Mouse (Mus musculus) liver, postnatal 0 days (tissue): Measurements from ENCODE around the gene Trim47. TPM values are rescaled to one million over a fixed set of nuclear protein-coding genes. Genes with fewer than 3 reads are reported as not detected.

Experiments
- ATAC-seq: fragments of 200-750 bp; cut with Nextera tagmentation; 2 replicates; pipeline ENCODE4 v1.8.0; 2017; ENCODE audit warnings: mild to moderate bottlenecking, moderate library complexity
- DNase-seq: peaks from one replicate; pipeline ENCODE4 v3.0.0-alpha.2; 2016
- H3K27ac ChIP-seq: fragments of 300-500 bp; sonication (generic); 2 replicates; pipeline ENCODE4 v1.5.1; 2014; ENCODE audit warnings: antibody characterized with exemption, moderate library complexity, mild to moderate bottlenecking, low read depth
- H3K27me3 ChIP-seq: fragments of 300-500 bp; sonication (generic); 2 replicates; pipeline ENCODE4 v1.6.1; 2014; ENCODE audit warnings: low read length, control low read depth, mixed read lengths; ENCODE audit not compliant: insufficient read depth
- H3K36me3 ChIP-seq: fragments of 300-500 bp; sonication (generic); replicated peaks from 2 replicates; pipeline ENCODE4 v1.6.1; 2014; ENCODE audit warnings: mild to moderate bottlenecking, control low read depth, low read length, moderate library complexity, mixed read lengths; ENCODE audit not compliant: insufficient read depth
- H3K4me1 ChIP-seq: fragments of 300-500 bp; sonication (generic); 2 replicates; pipeline ENCODE4 v1.6.1; 2014; ENCODE audit warnings: antibody characterized with exemption, mild to moderate bottlenecking, control low read depth; ENCODE audit not compliant: insufficient read depth
- H3K4me2 ChIP-seq: fragments of 300-500 bp; sonication (generic); 2 replicates; pipeline ENCODE4 v1.6.1; 2014; ENCODE audit warnings: low read depth, mild to moderate bottlenecking, low read length, moderate library complexity, mixed read lengths
- H3K4me3 ChIP-seq: fragments of 300-500 bp; sonication (generic); 2 replicates; pipeline ENCODE4 v1.5.1; 2014; ENCODE audit warnings: low read depth, low read length
- H3K9ac ChIP-seq: fragments of 300-500 bp; sonication (generic); replicated peaks from 2 replicates; pipeline ENCODE4 v1.6.1; 2014; ENCODE audit warnings: mild to moderate bottlenecking, moderate library complexity
- H3K9me3 ChIP-seq: fragments of 300-500 bp; sonication (generic); 2 replicates; pipeline ENCODE4 v1.6.1; 2016; ENCODE audit warnings: mild to moderate bottlenecking, control low read depth, low read length, mixed read lengths
- CTCF ChIP-seq: sonication (generic); IDR thresholded peaks from 2 replicates; pipeline ENCODE4 v1.5.1; 2016; ENCODE audit warnings: antibody characterized with exemption, low read depth
- EP300 ChIP-seq: IDR thresholded peaks from 2 replicates; pipeline ENCODE4 v1.6.1; 2016; ENCODE audit warnings: antibody characterized with exemption, low read depth, mild to moderate bottlenecking
- WGBS: fragments of 180-500 bp; shearing (Covaris S2); extraction: QIAGEN DNeasy Blood & Tissue Kit; methylation state at CpG from one replicate; pipeline ENCODE4 v1.1.7; 2014; ENCODE audit not compliant: insufficient replicate concordance; 5-methylcytosine and 5-hydroxymethylcytosine counted together
- polyA plus RNA-seq: library from polyadenylated mRNA; unstranded; fragments of >200 nt; fragmentation: Nextera tagmentation; extraction: Ambion mirVana; gene quantifications from 2 replicates; pipeline ENCODE4 v1.2.1, GENCODE M21; 2015

Trim47 gene
- polyA plus RNA-seq, 1 experiment from 2014 or later, result 5.7 TPM

GRCm38 (mm10) chr11:116102472-116102871 is 24.5 kb downstream of the Trim47 start:
- no peak for ATAC-seq
- no peak for TF ChIP-seq CTCF
- no peak for TF ChIP-seq EP300
- Histone ChIP-seq H3K9me3 (no peaks in the 10 kb centered on the region), H3K4me2 (peak overlapping the region; percentile 20), H3K4me3 (no peak overlapping the region), H3K4me1 (peaks cover 58% of the 10 kb centered on the region), H3K9ac (peak overlapping the region; percentile 38; the same call in 1 of the 2 replicates), H3K27ac (peak overlapping the region; percentile 62), H3K27me3 (peaks cover 3% of the 10 kb centered on the region; the same call in 1 of the 2 replicates), H3K36me3 (0 out of 2 replicates have a peak, but pooled peaks cover 2% of the 10 kb centered on the region)
- no peak for DNase-seq
- 44% methylated on average over 3 of the region's 4 CpGs for WGBS

- Histone ChIP-seq H3K4me2 (peak overlapping the region; percentile 20), H3K27ac (peak overlapping the region; percentile 62), H3K9ac (peak overlapping the region; percentile 38), H3K36me3 (0 out of 2 replicates have a peak, but pooled peaks cover 2% of the 10 kb centered on the region), H3K4me1 (peaks cover 52% of the 10 kb centered on the region), H3K27me3 (no peaks in the 10 kb centered on the region), H3K9me3 (no peaks in the 10 kb centered on the region; the same call in 1 of the 2 replicates), H3K4me3 (no peak overlapping the region)
- no peak for TF ChIP-seq EP300
- no peak for TF ChIP-seq CTCF
- ATAC-seq (no peak), DNase-seq (no peak)
- 25% methylated on average over 11 of the region's 11 CpGs for WGBS
Observed at GRCm38 (mm10) chr11:116101931-116102381, 25.1 kb downstream of the Trim47 start.

GRCm38 (mm10) chr11:116100839-116101238 is 26.2 kb downstream of the Trim47 start:
- Histone ChIP-seq H3K4me2 (no peak overlapping the region), H3K36me3 (no peaks in the 10 kb centered on the region), H3K27me3 (no peaks in the 10 kb centered on the region), H3K27ac (no peak overlapping the region), H3K9me3 (peaks cover 3% of the 10 kb centered on the region), H3K4me3 (no peak overlapping the region), H3K4me1 (peaks cover 45% of the 10 kb centered on the region), H3K9ac (no peak overlapping the region)
- no peak for ATAC-seq
- TF ChIP-seq EP300 (no peak), CTCF (no peak)
- no peak for DNase-seq
- 74% methylated on average over 7 of the region's 7 CpGs for WGBS

- peaks cover 3% of the 10 kb centered on the region for H3K9me3 ChIP-seq
- H3K4me2 ChIP-seq, result no peak overlapping the region
- DNase-seq, result peak; percentile 53
- peaks cover 45% of the 10 kb centered on the region for H3K4me1 ChIP-seq
- 58% methylated on average over 6 of the region's 6 CpGs for WGBS
- peak; percentile 26; the same call in 1 of the 2 replicates for ATAC-seq
- no peak overlapping the region for H3K4me3 ChIP-seq
- no peaks in the 10 kb centered on the region for H3K27me3 ChIP-seq
- H3K36me3 ChIP-seq, result no peaks in the 10 kb centered on the region
- no peak overlapping the region for H3K9ac ChIP-seq
- no peak overlapping the region for H3K27ac ChIP-seq
- TF ChIP-seq CTCF (no peak), EP300 (no peak)
Observed at GRCm38 (mm10) chr11:116100385-116100784, 26.6 kb downstream of the Trim47 start.

GRCm38 (mm10) chr11:116099462-116099861 is 27.5 kb downstream of the Trim47 start:
- DNase-seq (no peak), ATAC-seq (no peak)
- peak overlapping the region; percentile 8; the same call in 1 of the 2 replicates for H3K4me2 ChIP-seq
- no peaks in the 10 kb centered on the region for H3K36me3 ChIP-seq
- H3K4me1 ChIP-seq, result peaks cover 43% of the 10 kb centered on the region
- H3K9me3 ChIP-seq, result peaks cover 3% of the 10 kb centered on the region
- TF ChIP-seq CTCF (no peak), EP300 (no peak)
- 59% methylated on average over 6 of the region's 6 CpGs for WGBS
- peak overlapping the region; percentile 76 for H3K27ac ChIP-seq
- 0 out of 2 replicates have a peak overlapping the region, but pooled peaks have one; percentile 5 for H3K9ac ChIP-seq
- H3K27me3 ChIP-seq, result no peaks in the 10 kb centered on the region
- H3K4me3 ChIP-seq, result no peak overlapping the region

GRCm38 (mm10) chr11:116098711-116099460 is 28.1 kb downstream of the Trim47 start:
- Histone ChIP-seq H3K36me3 (no peaks in the 10 kb centered on the region), H3K4me3 (no peak overlapping the region), H3K4me1 (peaks cover 40% of the 10 kb centered on the region), H3K4me2 (peak overlapping the region; percentile 8), H3K9me3 (peaks cover 3% of the 10 kb centered on the region), H3K27me3 (no peaks in the 10 kb centered on the region), H3K9ac (0 out of 2 replicates have a peak overlapping the region, but pooled peaks have one; percentile 5), H3K27ac (peak overlapping the region; percentile 76)
- TF ChIP-seq EP300 (no peak), CTCF (no peak)
- DNase-seq (no peak), ATAC-seq (peak; percentile 65)
- WGBS, result 61% methylated on average over 14 of the region's 14 CpGs
